Mouse (Mus musculus) heart, postnatal 0 days (tissue): ENCODE data around the gene Mcfd2.

ENCODE experiments used
- CTCF ChIP-seq: IDR thresholded peaks from 2 replicates; pipeline ENCODE4 v1.5.1; 2016; ENCODE audit warnings: antibody characterized with exemption, control low read depth, low read depth
- EP300 ChIP-seq: IDR thresholded peaks from 2 replicates; pipeline ENCODE4 v1.6.1; 2016; ENCODE audit warnings: antibody characterized with exemption, low read depth

- TF ChIP-seq CTCF = no peak
- no peak for TF ChIP-seq EP300
Measured at GRCm38 (mm10) chr17:87300340-87300739, 34.6 kb upstream of the Mcfd2 start.
